Mouse (Mus musculus) kidney, postnatal 4 days (tissue): ENCODE measurements at regions not wholly inside any gene's neighbourhood (a gene's known extent, or its start where the extent isn't known, plus 50 kb on each side); places are given as distances from the start of the nearest gene placed in this dataset.

Source experiments
- DNase-seq, 2 experiments: peaks; one replicate each; pipeline ENCODE4 v3.0.0; 2021; ENCODE audit warnings: mixed read lengths in 2 of 2

GRCm38 (mm10) chr4:68319575-68319974 lies 634.6 kb downstream of the Brinp1 start:
- peak in 1 of 2 experiments; percentile 2 for DNase-seq

- no peak for DNase-seq
These were observed 641.4 kb downstream of the Brinp1 start for GRCm38 (mm10) chr4:68312751-68313150.

GRCm38 (mm10) chr4:68284845-68285244 lies 669.4 kb downstream of the Brinp1 start:
- peak; percentile 2 to 17 for DNase-seq

- DNase-seq: no peak
These were observed 673.3 kb downstream of the Brinp1 start for GRCm38 (mm10) chr4:68280903-68281302.

- DNase-seq: no peak
These were observed 679.0 kb downstream of the Brinp1 start for GRCm38 (mm10) chr4:68275063-68275708.
